Mouse (Mus musculus) lung, embryonic 16.5 days (tissue): ENCODE results near the gene Relb. TPM values are rescaled to one million over a fixed set of nuclear protein-coding genes. Genes with fewer than 3 reads are reported as not detected.

Experiments used
- ATAC-seq: fragments of 200-750 bp; cut with Nextera tagmentation; 2 replicates; pipeline ENCODE4 v1.8.0; 2017; ENCODE audit warnings: low read depth, mild to moderate bottlenecking, moderate library complexity
- H3K27ac ChIP-seq: fragments of 300-500 bp; sonication (generic); 2 replicates; pipeline ENCODE4 v1.5.1; 2014; ENCODE audit warnings: mild to moderate bottlenecking, control low read depth, low read length
- H3K27me3 ChIP-seq: fragments of 300-500 bp; sonication (generic); 2 replicates; pipeline ENCODE4 v1.6.1; 2014; ENCODE audit warnings: low read depth, low read length, mixed read lengths; ENCODE audit not compliant: control insufficient read depth, insufficient read depth
- H3K36me3 ChIP-seq: fragments of 300-500 bp; sonication (generic); 2 replicates; pipeline ENCODE4 v1.6.1; 2014; ENCODE audit warnings: low read length; ENCODE audit not compliant: control insufficient read depth, insufficient read depth
- H3K4me1 ChIP-seq: fragments of 300-500 bp; sonication (generic); replicated peaks from 2 replicates; pipeline ENCODE4 v1.6.1; 2014; ENCODE audit warnings: low read length, mixed read lengths; ENCODE audit not compliant: control insufficient read depth, insufficient read depth
- H3K4me2 ChIP-seq: fragments of 300-500 bp; sonication (generic); 2 replicates; pipeline ENCODE4 v1.6.1; 2014; ENCODE audit warnings: low read depth, low read length, control low read depth
- H3K4me3 ChIP-seq: fragments of 300-500 bp; sonication (generic); 2 replicates; pipeline ENCODE4 v1.5.1; 2014; ENCODE audit warnings: mild to moderate bottlenecking, low read length, control low read depth
- H3K9ac ChIP-seq: fragments of 300-500 bp; sonication (generic); 2 replicates; pipeline ENCODE4 v1.6.1; 2014; ENCODE audit warnings: low read length, control low read depth
- H3K9me3 ChIP-seq: fragments of 300-500 bp; sonication (generic); 2 replicates; pipeline ENCODE4 v1.6.1; 2016; ENCODE audit warnings: low read length; ENCODE audit not compliant: control insufficient read depth
- WGBS: fragments of 180-500 bp; shearing (Covaris S2); extraction: QIAGEN DNeasy Blood & Tissue Kit; methylation state at CpG from one replicate; pipeline ENCODE4 v1.1.7; 2014; 5-methylcytosine and 5-hydroxymethylcytosine counted together
- polyA plus RNA-seq: library from polyadenylated mRNA; unstranded; fragments of >200 nt; fragmentation: Nextera tagmentation; extraction: Ambion mirVana; gene quantifications from 2 replicates; pipeline ENCODE4 v1.2.1, GENCODE M21; 2015

Relb gene
- polyA plus RNA-seq, 1 experiment from 2014 or later = 8.9 TPM

DNA sequence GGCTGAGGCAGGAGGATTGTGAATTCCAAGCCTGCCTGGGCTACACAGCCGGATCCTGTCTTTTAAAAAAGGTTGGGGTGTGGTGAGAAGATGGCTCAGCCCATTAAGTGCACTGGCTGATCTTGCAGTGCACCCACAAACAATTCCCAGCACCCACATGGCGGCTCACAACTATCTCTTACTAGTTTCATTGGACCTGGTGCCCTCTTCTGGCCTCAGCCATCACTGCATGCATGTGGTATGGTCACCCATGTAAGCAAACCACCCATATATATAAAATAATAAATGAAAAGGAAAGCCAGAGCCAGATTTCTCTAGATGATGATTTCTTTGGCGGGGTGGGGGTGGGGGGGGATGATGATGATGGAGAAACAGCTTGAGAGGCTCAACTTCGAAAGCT, 64.8 kb downstream of the Relb start:
- WGBS = 89% methylated on average over 4 of the region's 4 CpGs
- Histone ChIP-seq H3K4me3 (no peak overlapping the region), H3K4me1 (peaks cover 18% of the 10 kb centered on the region), H3K4me2 (no peak overlapping the region), H3K27ac (no peak overlapping the region), H3K9me3 (no peaks in the 10 kb centered on the region; the same call in 1 of the 2 replicates), H3K27me3 (no peaks in the 10 kb centered on the region), H3K36me3 (peaks cover 22% of the 10 kb centered on the region), H3K9ac (no peak overlapping the region)
- ATAC-seq = no peak

GRCm38 (mm10) chr7:19563884-19564283, 65.4 kb downstream of the Relb start:
- Histone ChIP-seq H3K4me1 (peaks cover 24% of the 10 kb centered on the region), H3K9ac (no peak overlapping the region), H3K36me3 (peaks cover 19% of the 10 kb centered on the region), H3K4me2 (no peak overlapping the region), H3K9me3 (no peaks in the 10 kb centered on the region; the same call in 1 of the 2 replicates), H3K4me3 (no peak overlapping the region), H3K27ac (no peak overlapping the region), H3K27me3 (no peaks in the 10 kb centered on the region)
- no peak for ATAC-seq
- 83% methylated on average over 3 of the region's 3 CpGs for WGBS

GRCm38 (mm10) chr7:19562643-19563410, 66.4 kb downstream of the Relb start, which contains the start of gene Ppp1r37:
Gene Ppp1r37, minus strand, starts transcription at chr7:19563076.
- Histone ChIP-seq H3K9me3 (no peaks in the 10 kb centered on the region; the same call in 1 of the 2 replicates), H3K9ac (peak within 1 kb of the TSS; percentile 95), H3K4me2 (peak within 1 kb of the TSS; percentile 72), H3K4me3 (peak within 1 kb of the TSS; percentile 96), H3K27ac (peak within 1 kb of the TSS; percentile 88), H3K4me1 (peaks cover 32% of the 10 kb centered on the region), H3K27me3 (no peaks in the 10 kb centered on the region), H3K36me3 (peaks cover 19% of the 10 kb centered on the region)
- 2% methylated on average over 19 of the region's 19 CpGs for WGBS
- ATAC-seq = peak; percentile 29

- peak overlapping the region; percentile 96 for H3K4me3 ChIP-seq
- WGBS = under 1% methylated on average over 102 of the region's 102 CpGs
- no peaks in the 10 kb centered on the region; the same call in 1 of the 2 replicates for H3K9me3 ChIP-seq
- ATAC-seq = peak; percentile 91
- peak overlapping the region; percentile 95 for H3K9ac ChIP-seq
- peak overlapping the region; percentile 88 for H3K27ac ChIP-seq
- peaks cover 18% of the 10 kb centered on the region for H3K36me3 ChIP-seq
- H3K4me2 ChIP-seq = peak overlapping the region; percentile 72
- no peaks in the 10 kb centered on the region for H3K27me3 ChIP-seq
- H3K4me1 ChIP-seq = peaks cover 36% of the 10 kb centered on the region
Observed at GRCm38 (mm10) chr7:19561765-19562642, 67.2 kb downstream of the Relb start.

DNA sequence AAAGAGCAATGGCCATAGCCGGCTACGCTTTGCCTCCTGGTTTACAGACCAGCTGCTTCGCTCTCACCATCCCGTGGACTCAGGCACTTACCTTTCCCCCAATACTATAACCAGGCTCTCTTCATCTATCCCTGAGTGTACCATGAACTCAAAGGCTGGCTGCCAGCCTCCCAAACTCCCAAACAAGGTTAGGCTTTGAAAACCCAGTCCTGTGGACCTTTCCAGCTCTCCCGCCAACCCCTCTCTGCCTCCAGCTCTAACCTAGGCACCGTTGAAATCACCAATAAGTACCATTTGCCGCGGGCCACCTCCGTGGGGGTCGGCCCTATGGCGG, 67.8 kb downstream of the Relb start:
- H3K4me1 ChIP-seq = peaks cover 36% of the 10 kb centered on the region
- peak overlapping the region; percentile 96 for H3K4me3 ChIP-seq
- H3K9ac ChIP-seq = peak overlapping the region; percentile 95
- no peaks in the 10 kb centered on the region for H3K27me3 ChIP-seq
- peak overlapping the region; percentile 72 for H3K4me2 ChIP-seq
- no peaks in the 10 kb centered on the region; the same call in 1 of the 2 replicates for H3K9me3 ChIP-seq
- H3K27ac ChIP-seq = peak overlapping the region; percentile 88
- ATAC-seq = peak; percentile 5; the same call in 1 of the 2 replicates
- 0% methylated on average over 11 of the region's 11 CpGs for WGBS
- peaks cover 13% of the 10 kb centered on the region for H3K36me3 ChIP-seq

- Histone ChIP-seq H3K27me3 (no peaks in the 10 kb centered on the region), H3K4me3 (peak overlapping the region; percentile 96), H3K4me2 (peak overlapping the region; percentile 72), H3K4me1 (peaks cover 36% of the 10 kb centered on the region), H3K36me3 (peaks cover 13% of the 10 kb centered on the region), H3K9me3 (no peaks in the 10 kb centered on the region; the same call in 1 of the 2 replicates), H3K9ac (peak overlapping the region; percentile 95), H3K27ac (no peak overlapping the region; the same call in 1 of the 2 replicates)
- ATAC-seq = no peak
- WGBS = 15% methylated on average over 11 of the region's 11 CpGs
Observed at GRCm38 (mm10) chr7:19560491-19561260, 68.6 kb downstream of the Relb start.

- H3K4me1 ChIP-seq = peaks cover 36% of the 10 kb centered on the region
- H3K9me3 ChIP-seq = no peaks in the 10 kb centered on the region
- 0 out of 2 replicates have a peak, but pooled peaks cover 2% of the 10 kb centered on the region for H3K36me3 ChIP-seq
- no peak for ATAC-seq
- no peak overlapping the region for H3K4me2 ChIP-seq
- 32% methylated on average over 2 of the region's 2 CpGs for WGBS
- no peak overlapping the region for H3K27ac ChIP-seq
- no peak overlapping the region for H3K4me3 ChIP-seq
- no peak overlapping the region; the same call in 1 of the 2 replicates for H3K9ac ChIP-seq
- H3K27me3 ChIP-seq = no peaks in the 10 kb centered on the region
Observed at GRCm38 (mm10) chr7:19558965-19559364, 70.3 kb downstream of the Relb start.

DNA sequence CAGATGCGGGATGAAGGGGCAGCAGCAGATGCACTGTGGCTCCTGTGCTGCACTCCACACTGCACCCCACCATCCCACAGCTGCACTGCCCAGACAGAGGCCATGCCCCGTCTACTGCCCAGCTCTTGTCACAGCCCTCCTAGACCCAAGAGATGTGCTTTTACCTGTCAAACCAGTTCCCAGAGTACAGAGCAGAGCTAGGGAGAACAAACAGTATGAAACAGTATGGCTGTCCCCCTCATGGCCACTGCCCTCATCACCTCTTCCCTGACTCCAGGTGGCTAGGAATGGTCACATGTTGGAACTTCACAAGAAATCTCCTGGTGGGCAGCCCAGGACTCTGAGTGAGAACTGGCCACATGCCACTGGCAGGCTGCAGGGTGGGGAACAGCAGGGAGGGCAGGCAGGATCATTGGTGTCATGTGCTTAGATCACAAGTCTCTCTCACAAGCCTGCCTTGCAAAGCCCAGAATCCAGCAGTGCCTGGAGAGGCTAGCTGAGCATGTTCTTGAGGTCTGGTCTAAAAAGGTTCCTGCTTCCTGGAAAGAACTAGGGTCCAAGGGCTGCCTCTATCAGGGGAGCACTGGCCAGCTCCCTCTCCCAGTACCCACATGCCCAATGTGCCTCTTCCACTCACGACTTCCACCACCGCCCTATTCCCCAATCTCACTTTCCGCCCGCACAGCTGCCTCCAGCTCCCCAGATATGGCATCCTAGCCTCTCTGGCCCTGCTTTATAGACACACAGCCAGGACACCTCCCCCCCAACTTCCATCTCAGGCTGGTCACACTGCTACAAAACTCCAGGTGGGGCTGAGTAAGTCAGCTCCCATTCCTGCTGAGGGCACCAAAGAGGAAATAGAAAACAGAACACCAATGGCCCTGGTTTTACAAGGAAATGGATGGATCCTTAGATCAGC, 71.0 kb downstream of the Relb start:
- no peak overlapping the region for H3K4me2 ChIP-seq
- peaks cover 36% of the 10 kb centered on the region for H3K4me1 ChIP-seq
- 0 out of 2 replicates have a peak, but pooled peaks have one; percentile 24 for ATAC-seq
- H3K4me3 ChIP-seq = no peak overlapping the region
- H3K9me3 ChIP-seq = no peaks in the 10 kb centered on the region
- 84% methylated on average over 6 of the region's 6 CpGs for WGBS
- H3K36me3 ChIP-seq = peaks cover 7% of the 10 kb centered on the region; the same call in 1 of the 2 replicates
- peak overlapping the region; percentile 5; the same call in 1 of the 2 replicates for H3K9ac ChIP-seq
- no peaks in the 10 kb centered on the region for H3K27me3 ChIP-seq
- no peak overlapping the region for H3K27ac ChIP-seq
